Mouse (Mus musculus) yolk sac, embryonic 10.5 days (tissue): ENCODE data around the gene Arl4c.
"Not testable (repeated sequence)": the region's sequence is repeated elsewhere in the genome, so short reads cannot be mapped to it uniquely, and the experiment has no call there.

Experiments
- DNase-seq: peaks from one replicate; pipeline ENCODE4 v3.0.0-alpha.2; 2017; ENCODE audit warnings: low spot score

Gene Arl4c

GRCm38 (mm10) chr1:88655473-88656095 lies 46.4 kb downstream of the Arl4c start:
- DNase-seq: no peak

- DNase-seq: no peak
Measured at GRCm38 (mm10) chr1:88654521-88655472, 47.2 kb downstream of the Arl4c start.

- no peak for DNase-seq
Measured at GRCm38 (mm10) chr1:88653614-88654520, 48.2 kb downstream of the Arl4c start.

- no peak for DNase-seq
Measured at GRCm38 (mm10) chr1:88652682-88653081, 49.3 kb downstream of the Arl4c start.

GRCm38 (mm10) chr1:88651668-88652067 lies 50.4 kb downstream of the Arl4c start:
- no peak for DNase-seq

- no peak for DNase-seq
Measured at GRCm38 (mm10) chr1:88648742-88649141, 53.3 kb downstream of the Arl4c start.

- no peak for DNase-seq
Measured at GRCm38 (mm10) chr1:88645599-88646119, 56.4 kb downstream of the Arl4c start.

GRCm38 (mm10) chr1:88644417-88644816 lies 57.6 kb downstream of the Arl4c start:
- DNase-seq: no peak

- DNase-seq: no peak
Measured at GRCm38 (mm10) chr1:88643181-88643823, 58.7 kb downstream of the Arl4c start.

GRCm38 (mm10) chr1:88642735-88643134 lies 59.3 kb downstream of the Arl4c start:
- DNase-seq: no peak

GRCm38 (mm10) chr1:88641678-88642215 lies 60.3 kb downstream of the Arl4c start:
- no peak for DNase-seq

GRCm38 (mm10) chr1:88641194-88641593 lies 60.8 kb downstream of the Arl4c start:
- no peak for DNase-seq

- DNase-seq: peak; percentile 68
Measured at GRCm38 (mm10) chr1:88639432-88640281, 62.4 kb downstream of the Arl4c start.

GRCm38 (mm10) chr1:88638622-88639021 lies 63.4 kb downstream of the Arl4c start:
- DNase-seq: peak; percentile 45

- not testable (repeated sequence) for DNase-seq
Measured at GRCm38 (mm10) chr1:88636579-88637161, 65.4 kb downstream of the Arl4c start.

- DNase-seq: no peak
Measured at GRCm38 (mm10) chr1:88635659-88636058, 66.4 kb downstream of the Arl4c start.

- no peak for DNase-seq
Measured at GRCm38 (mm10) chr1:88632851-88633250, 69.2 kb downstream of the Arl4c start.

- no peak for DNase-seq
Measured at GRCm38 (mm10) chr1:88629966-88630488, 72.0 kb downstream of the Arl4c start.

- no peak for DNase-seq
Measured at GRCm38 (mm10) chr1:88625190-88625589, 76.8 kb downstream of the Arl4c start.
